ENCODE assay signal across 13 mouse cellular contexts in the genomic region with DNA sequence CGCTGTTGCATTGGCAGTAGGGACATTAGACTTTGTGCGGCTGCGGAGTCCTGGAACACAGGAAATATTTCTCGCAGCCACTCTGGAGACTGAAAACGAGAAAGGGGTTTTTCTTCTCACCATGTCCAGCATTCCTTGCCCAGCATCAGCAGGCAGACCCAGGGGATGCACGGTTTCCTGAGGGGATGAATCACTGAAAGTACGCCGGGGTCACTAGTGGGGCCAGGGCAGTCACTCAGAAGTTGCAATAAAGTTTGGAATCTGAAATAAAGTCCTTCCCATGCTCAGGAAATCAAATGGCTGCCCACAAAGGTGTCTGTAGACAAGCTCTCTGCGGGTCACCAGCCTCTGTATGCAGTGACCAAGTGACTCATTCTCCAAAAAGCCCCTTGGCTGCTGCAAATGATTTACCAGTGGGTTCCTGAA.
DNase-seq lines count a peak whose midpoint lies in the region; ATAC-seq lines count a peak whose summit lies in the region.
"Had no signal": no experiment of that assay in that cellular context is flagged by ENCODE, and none has a peak within 500 bp of the region (broad histone marks: within the 10 kb centered on the region; RNA-seq: fewer than 3 reads in every experiment).

No protein-coding gene starts in this region.

- no peak for ATAC-seq in megakaryocyte, adult 5-6 weeks (ENCODE audit: poor library complexity, severe bottlenecking)
- ATAC-seq: forebrain, embryonic 16.5 days; intestine, postnatal 0 days had no signal

- DNase-seq in urinary bladder, postnatal 14 days (ENCODE audit: low spot score) = peak; percentile 28
- no peak for DNase-seq in urinary bladder, postnatal 4 days (ENCODE audit: low spot score in 2 of 2)
- DNase-seq in fibroblast of lung, adult 2 months (ENCODE audit: low read depth) = peak; percentile 36
- peak; percentile 15 for DNase-seq in kidney, postnatal 14 days
- DNase-seq in spleen, postnatal 14 days (ENCODE audit: low spot score in 2 of 2) = no peak
- no peak for DNase-seq in layer of hippocampus, postnatal 10 days (ENCODE audit: low spot score in 2 of 2)
- DNase-seq: cerebellum, adult 9-10 months; liver; lung, adult 2 months; right cerebral cortex, postnatal 14 days had no signal

Comparison
In these comparisons a context has a peak if more than half of its experiments do, and no peak if none do; other contexts are left out.
1. DNase-seq: peak in urinary bladder, postnatal 14 days (single experiment), fibroblast of lung, adult 2 months (single experiment) and kidney, postnatal 14 days (single experiment); none in urinary bladder, postnatal 4 days (0 of 2), spleen, postnatal 14 days (0 of 2) and layer of hippocampus, postnatal 10 days (0 of 2).